Mouse (Mus musculus) heart, adult 11 months (tissue): ENCODE measurements around the gene Vps13d.
A peak's percentile ranks its signal among the peaks of the same experiment; 100 is the strongest.

ENCODE experiments used
- DNase-seq: peaks from one replicate; pipeline ENCODE4 v3.0.0; 2022

Vps13d gene

DNA sequence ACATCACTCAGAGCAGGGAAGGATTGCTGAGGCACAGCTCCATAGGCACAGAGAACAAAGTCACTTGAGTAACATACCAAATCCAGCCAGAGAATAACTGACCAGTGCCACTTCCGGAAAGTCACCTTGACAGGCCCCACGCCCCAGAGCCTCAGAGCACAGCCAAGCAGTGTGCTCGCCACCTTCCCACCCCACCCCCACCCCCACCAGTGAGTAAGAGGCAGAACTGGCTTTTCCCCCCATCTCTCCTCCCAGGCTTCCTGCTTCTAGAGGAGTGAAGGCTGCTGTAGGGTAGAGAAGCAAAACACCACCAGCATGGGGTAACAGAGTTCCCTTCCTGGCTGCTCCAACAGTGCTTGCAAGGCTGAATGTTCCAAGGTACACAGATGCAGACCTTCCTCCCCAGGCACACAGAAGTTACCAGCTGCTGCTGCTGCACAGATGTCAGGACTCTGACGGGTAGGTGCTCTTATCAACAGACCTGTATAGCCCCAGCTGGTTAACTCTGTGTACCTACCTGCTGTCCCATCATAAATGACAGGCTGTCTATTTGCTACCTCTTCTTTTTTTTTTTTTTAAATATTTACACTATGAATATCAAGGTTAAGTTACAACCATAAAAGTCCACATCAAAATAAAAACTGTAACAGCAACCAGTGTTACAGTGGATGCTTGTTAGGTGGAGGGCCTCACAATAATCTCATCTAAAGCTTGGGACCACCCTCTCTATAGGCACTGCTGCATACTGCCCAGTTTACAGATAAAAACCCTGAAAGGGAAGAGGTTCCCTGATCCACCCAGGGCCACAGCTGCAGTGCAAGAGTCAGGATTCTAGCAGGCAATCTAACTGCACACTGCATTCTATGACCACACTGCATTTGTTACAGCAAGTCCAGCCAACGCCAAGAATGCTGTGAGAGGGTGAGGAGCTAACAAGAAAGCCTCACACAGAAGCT is 47.5 kb downstream of the Vps13d start:
- no peak for DNase-seq

- DNase-seq, result peak; percentile 85
Measured at GRCm38 (mm10) chr4:145143533-145143932, 51.3 kb downstream of the Vps13d start.

- DNase-seq, result no peak
Measured at GRCm38 (mm10) chr4:145136705-145137104, 58.1 kb downstream of the Vps13d start.

GRCm38 (mm10) chr4:145135473-145135872 is 59.3 kb downstream of the Vps13d start:
- no peak for DNase-seq

GRCm38 (mm10) chr4:145130772-145131171 is 64.0 kb downstream of the Vps13d start:
- DNase-seq, result no peak

DNA sequence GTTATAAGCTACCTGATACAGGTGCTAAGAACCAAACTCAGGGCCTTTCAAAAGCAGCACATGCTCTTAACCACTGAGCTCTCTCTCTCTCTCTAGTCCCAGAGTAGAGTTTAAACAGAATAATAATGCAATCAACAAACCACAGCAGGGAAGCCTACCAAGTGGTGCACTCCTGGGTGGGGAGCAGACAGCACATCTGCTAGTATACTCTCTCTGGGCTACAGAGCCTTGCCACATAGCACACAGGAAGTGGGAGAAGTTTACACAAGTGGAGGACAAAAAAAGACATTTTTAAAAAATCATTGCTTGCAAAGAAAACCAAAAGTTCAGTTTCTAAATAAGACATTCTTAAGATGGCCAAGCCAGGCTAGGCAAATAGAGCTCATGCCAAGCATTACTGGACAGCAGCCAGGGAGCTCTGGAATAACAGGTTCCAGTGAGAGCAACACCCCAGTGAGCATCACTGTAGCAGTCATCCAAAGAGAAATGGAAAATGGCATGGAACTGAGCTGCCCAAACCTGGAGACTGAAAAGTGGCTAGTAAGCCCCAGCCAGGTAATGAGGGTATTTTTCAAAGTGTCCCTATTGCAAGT is 64.8 kb downstream of the Vps13d start:
- DNase-seq, result peak; percentile 94

DNA sequence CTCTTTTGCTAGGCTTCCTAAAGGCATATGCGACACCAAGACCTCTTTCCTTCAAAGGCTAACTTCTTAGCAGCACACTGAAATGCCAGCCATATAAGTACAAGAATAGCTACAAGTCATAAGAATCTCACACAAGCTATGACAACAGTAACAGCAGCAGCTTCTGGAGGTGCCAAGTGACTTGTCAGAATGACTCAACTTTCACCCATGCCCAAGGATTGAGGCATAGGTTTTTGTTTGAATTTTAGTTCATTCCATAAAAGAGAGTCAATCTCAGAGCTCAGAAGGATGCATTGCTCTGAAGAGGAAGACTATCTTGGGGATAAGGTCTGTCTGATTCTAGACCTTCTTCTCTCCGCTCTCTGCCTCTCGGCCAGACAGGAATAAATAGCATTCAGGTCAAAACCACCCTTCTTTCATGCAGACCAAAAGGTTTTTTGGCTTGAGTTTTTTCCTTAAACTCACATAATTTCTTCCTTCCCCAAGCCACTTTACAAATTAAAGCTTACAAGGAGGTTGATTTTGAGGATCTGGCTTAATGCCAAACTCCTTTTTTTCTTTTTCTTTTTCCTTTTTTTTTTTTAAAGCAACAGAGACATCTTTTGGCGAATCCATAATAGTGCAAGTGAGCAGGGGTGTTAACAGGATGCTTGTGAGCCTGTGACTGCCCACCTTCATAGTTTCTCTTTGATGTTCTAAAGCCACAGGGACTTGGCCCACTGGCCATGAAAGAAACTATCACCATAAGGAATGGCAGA is 69.2 kb downstream of the Vps13d start:
- no peak for DNase-seq

- no peak for DNase-seq
Measured at GRCm38 (mm10) chr4:145124419-145124818, 70.4 kb downstream of the Vps13d start.

DNA sequence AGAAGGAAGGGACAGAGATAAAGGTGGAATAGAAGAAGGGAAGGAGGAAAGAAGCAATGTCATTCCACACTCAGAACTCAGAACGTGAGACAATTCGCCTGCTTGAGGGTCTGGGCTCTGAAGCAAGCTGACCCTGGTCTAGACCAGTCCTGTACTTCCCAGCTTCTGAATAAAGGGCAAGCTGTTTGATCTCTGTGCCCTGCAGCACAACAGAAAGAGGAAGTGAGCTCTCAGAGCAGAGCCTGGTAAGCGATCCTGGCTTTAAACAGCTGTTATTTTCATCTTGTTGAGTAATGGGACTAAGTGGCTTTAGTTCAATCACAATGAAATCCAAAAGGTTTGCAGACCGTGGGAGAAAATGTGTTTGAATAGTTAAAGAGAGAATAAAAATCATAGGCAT is 83.2 kb downstream of the Vps13d start:
- DNase-seq, result peak; percentile 95

DNA sequence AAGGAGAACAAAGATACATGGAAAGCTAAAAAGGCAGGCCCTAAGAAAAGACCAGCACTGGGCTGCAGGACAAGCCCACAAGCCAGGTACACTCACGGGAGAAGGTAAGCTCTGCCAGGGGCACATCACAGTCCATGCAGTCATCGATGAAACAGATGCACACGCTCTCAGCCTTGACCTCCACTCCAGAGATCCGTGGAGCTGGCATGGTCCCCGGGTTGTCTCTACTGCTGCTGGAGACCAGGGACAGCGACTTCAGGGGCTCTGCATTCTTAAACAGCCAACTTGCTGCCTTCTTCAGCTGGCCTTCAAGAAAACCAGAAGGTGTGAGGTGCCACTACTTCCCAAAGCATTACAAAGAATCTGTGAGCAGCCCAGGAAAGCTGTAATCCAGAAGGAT is 84.1 kb downstream of the Vps13d start:
- no peak for DNase-seq

DNA sequence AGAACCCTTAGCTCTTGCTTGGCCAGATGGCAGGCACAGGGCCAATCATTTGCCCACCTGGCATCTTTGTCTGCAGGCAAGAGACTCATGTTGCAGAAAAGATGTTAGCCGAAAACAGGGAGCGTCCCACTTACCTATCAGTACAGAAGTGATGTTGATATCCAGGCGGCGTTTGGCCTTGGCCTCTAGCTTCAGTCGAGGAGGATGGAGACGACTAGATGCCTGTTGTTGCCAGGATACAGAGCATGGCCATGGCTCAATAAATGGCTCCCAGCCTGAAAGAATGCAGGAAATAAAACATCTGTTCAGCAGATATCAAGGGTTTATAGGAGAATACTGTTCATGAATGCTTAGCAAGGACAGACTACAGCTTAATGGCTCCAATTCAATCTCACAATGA is 88.0 kb downstream of the Vps13d start:
- peak; percentile 91 for DNase-seq

GRCm38 (mm10) chr4:145105319-145105718 is 89.5 kb downstream of the Vps13d start:
- DNase-seq, result no peak

GRCm38 (mm10) chr4:145104917-145105316 is 89.9 kb downstream of the Vps13d start:
- DNase-seq, result no peak

GRCm38 (mm10) chr4:145103617-145104016 is 91.2 kb downstream of the Vps13d start:
- no peak for DNase-seq

DNA sequence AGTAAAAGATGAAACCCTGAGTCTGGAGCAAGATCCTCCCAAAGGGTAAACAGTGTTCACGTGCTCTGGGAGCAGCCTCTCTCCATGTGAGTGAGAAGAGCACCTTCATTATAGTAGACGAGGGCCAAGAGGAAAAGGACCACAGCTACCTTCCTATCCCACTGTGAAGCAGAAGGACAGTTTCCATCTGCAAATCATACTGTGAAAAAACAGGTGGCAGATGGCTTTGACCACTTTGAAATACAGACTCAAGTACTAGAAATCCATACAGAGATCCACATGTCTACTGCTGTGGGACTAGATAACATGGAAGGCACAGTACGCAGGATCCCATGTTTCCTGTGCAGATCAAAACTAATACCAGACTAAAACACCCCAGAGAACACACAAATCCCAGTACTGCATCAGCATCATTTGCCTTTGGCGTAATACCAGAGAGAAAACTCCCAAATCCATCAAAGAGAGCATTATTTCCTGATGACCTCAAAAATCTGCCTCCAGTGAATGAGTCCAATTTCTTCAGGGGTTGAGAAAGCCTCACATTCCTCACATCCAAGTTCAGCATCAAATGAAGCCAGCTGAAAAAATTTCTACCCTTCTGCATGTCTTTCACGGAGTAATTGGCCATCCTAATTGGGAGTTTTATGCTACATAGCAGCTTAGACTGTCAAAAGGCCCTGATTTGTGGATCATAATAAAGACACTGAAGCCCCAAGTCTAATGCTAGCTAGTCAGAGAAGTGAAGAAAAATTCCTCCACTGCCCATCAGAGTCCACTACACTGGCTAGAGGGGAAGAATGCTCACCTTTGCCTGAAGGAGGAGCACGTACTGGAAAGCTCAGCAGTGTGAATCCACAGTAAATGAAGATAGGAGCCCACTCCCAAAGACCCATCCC is 92.7 kb downstream of the Vps13d start:
- no peak for DNase-seq

GRCm38 (mm10) chr4:145099853-145100252 is 95.0 kb downstream of the Vps13d start:
- no peak for DNase-seq

GRCm38 (mm10) chr4:145099344-145099743 is 95.5 kb downstream of the Vps13d start:
- DNase-seq, result no peak

- DNase-seq, result no peak
Measured at GRCm38 (mm10) chr4:145097974-145098373, 96.8 kb downstream of the Vps13d start.

- peak; percentile 95 for DNase-seq
Measured at GRCm38 (mm10) chr4:145096481-145097039, 98.2 kb downstream of the Vps13d start.

DNA sequence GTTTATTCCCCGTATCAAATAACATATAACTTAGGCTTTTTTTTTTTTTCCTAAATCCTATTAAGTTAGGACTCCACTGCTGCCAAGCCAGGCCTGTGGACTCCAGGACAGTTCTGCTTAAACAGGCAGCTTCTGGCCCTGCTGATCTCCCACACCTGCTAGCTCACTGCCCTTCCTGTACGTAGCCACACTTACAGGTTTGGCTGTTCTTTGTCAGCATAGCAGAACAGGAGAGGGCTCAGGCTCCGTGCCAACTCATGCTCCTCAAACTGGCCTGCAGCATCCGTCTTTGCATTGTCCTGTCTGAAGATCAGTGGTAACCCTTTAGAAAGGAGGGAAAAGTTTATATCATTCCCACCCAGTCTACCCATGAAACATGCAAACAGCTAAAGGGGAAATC is 108.3 kb downstream of the Vps13d start:
- DNase-seq, result no peak

GRCm38 (mm10) chr4:145079324-145079723 is 115.5 kb downstream of the Vps13d start:
- DNase-seq, result no peak

DNA sequence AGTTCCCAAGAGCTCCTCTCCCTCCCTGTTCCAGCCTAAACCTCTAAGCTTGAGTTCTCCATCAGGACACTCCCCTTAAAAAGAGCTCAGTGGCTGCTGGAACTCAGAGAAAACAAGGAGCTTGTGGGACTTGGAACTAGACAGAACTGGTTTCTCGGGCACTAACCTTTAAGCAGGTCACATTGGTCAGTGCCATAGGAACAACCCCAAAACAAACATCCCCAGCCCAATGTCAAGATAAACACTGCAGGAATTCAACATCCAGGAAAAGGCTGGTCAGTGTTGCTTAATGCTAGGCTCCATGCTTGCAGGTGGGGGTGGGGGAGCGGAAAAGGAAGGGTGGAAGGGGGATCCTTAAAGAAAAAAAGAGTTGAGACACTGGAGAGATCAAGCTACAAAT is 120.5 kb downstream of the Vps13d start:
- no peak for DNase-seq
